Mouse (Mus musculus): ENCODE data around the gene Scp2. TPM values are rescaled to one million over a fixed set of nuclear protein-coding genes. Genes with fewer than 3 reads are reported as not detected.
"Not testable (repeated sequence)": the region's sequence is repeated elsewhere in the genome, so short reads cannot be mapped to it uniquely, and the experiment has no call there.

The Scp2 gene
- total RNA-seq, 2 experiments from 2014 or later = 73.0 to 79.6 TPM

DNA sequence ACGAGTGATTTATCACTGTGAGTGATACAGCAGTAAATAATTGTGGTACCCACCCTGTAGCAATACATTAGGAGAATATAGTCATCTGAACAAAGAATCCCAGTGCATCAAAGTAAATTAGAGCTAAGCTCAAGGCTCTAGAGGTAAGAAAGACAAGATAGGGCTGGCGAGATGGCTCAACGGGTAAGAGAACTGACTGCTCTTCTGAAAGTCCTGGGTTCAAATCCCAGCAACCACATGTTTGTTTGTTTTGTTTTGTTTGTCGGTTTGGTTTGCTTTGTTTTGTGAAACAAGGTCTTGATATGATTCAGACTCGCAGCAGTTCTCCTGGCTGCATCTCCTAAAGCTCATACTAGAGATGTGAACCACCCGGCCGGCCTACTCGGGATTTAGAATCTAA lies 27.3 kb downstream of the Scp2 start:
- DNase-seq (ENCODE audit: extremely low spot score in 1 of 2, low spot score in 2 of 2) = no peak
- intact Hi-C loops (cut with DNase I) = loop anchor here (5.0 kb wide), 1 partner anchor 180 kb away; no protein-coding TSS in a partner anchor

- intact Hi-C loops (cut with DNase I) = loop anchor here (5.0 kb wide), 1 partner anchor 179 kb away; no protein-coding TSS in a partner anchor
- no peak for DNase-seq (ENCODE audit: extremely low spot score in 1 of 2, low spot score in 2 of 2)
These were observed 28.3 kb downstream of the Scp2 start for GRCm38 (mm10) chr4:108116466-108116865.

DNA sequence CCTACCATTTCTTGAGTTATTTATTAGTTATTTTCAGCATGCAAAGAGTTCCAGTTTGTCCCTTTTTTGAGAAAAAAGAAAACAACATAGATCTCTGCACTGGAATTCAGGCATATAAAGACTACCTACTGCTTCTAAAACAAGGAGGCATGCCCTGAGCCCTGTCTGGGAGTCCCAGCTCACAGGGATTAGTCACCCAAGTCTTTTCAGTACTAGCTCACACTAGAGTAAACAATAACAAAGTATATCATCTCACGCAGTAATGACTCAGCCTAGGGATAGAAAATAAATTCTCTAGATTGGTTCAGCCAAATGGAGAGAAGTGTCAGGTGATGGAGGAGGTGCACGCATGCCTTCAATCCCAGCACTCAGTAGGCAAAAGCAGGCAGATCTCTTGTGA lies 34.1 kb downstream of the Scp2 start:
- DNase-seq (ENCODE audit: extremely low spot score in 1 of 2, low spot score in 2 of 2) = no peak
- intact Hi-C loops (cut with DNase I) = no loop called here

DNA sequence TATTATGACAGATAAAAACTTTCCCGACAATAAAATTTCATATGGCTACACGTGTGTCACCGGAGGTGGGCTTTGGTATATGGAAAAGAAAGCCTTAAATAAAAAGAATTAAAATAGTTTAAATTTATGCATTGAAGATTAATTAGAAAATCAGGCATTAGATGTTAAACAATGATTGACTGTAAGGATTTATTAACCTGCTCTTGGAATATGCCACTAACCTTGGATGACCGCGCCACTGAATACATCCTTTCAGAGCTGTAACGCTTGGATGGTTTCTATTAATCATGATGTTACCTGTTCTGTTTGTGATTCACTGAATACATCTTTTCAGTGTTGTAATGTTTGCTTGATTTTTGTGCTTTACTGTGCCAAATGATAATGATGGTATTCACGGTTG lies 35.1 kb downstream of the Scp2 start:
- DNase-seq (ENCODE audit: extremely low spot score in 1 of 2, low spot score in 2 of 2) = no peak
- intact Hi-C loops (cut with DNase I) = no loop called here

- no peak for DNase-seq (ENCODE audit: extremely low spot score in 1 of 2, low spot score in 2 of 2)
- intact Hi-C loops (cut with DNase I) = no loop called here
These were observed 48.5 kb downstream of the Scp2 start, which contains the start of gene Podn for GRCm38 (mm10) chr4:108096345-108096744. Gene Podn (minus strand): TSS chr4:108096445.

GRCm38 (mm10) chr4:108092741-108093397 lies 51.9 kb downstream of the Scp2 start:
- intact Hi-C loops (cut with DNase I) = no loop called here
- no peak for DNase-seq (ENCODE audit: extremely low spot score in 1 of 2, low spot score in 2 of 2)

GRCm38 (mm10) chr4:108083993-108084392 lies 60.8 kb downstream of the Scp2 start:
- intact Hi-C loops (cut with DNase I) = no loop called here
- DNase-seq (ENCODE audit: extremely low spot score in 1 of 2, low spot score in 2 of 2) = no peak

GRCm38 (mm10) chr4:108083032-108083735 lies 61.6 kb downstream of the Scp2 start:
- DNase-seq (ENCODE audit: extremely low spot score in 1 of 2, low spot score in 2 of 2) = no peak
- intact Hi-C loops (cut with DNase I) = no loop called here

- DNase-seq (ENCODE audit: extremely low spot score in 1 of 2, low spot score in 2 of 2) = no peak
- intact Hi-C loops (cut with DNase I) = no loop called here
These were observed 62.4 kb downstream of the Scp2 start for GRCm38 (mm10) chr4:108082401-108082806.

GRCm38 (mm10) chr4:108080876-108081275 lies 63.9 kb downstream of the Scp2 start:
- intact Hi-C loops (cut with DNase I) = no loop called here
- DNase-seq (ENCODE audit: extremely low spot score in 1 of 2, low spot score in 2 of 2) = no peak

GRCm38 (mm10) chr4:108079762-108080161 lies 65.0 kb downstream of the Scp2 start:
- no peak for DNase-seq (ENCODE audit: extremely low spot score in 1 of 2, low spot score in 2 of 2)
- intact Hi-C loops (cut with DNase I) = loop anchor here (10.0 kb wide), 1 partner anchor 145 kb away; no protein-coding TSS in a partner anchor

DNA sequence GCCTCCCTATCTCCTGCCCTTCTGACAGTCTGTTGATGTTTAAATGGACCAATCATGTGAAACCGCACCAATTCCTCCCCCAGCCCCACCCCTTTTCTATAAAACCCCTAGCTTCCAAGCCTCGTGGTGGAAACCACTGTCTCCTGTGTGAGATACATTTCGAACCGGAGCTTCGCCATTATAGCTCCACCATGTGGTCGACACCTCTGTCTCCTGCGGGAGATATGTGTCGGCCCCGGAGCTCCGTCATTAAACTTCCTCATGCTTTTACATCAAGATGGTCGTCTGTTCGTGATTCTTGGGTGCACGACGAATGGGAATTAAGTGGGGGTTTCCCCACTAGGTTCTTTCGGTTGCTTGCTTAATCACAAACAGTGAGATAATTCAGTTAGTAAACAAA lies 65.6 kb downstream of the Scp2 start:
- intact Hi-C loops (cut with DNase I) = loop anchor here (10.0 kb wide), 1 partner anchor 144 kb away; no protein-coding TSS in a partner anchor
- not testable (repeated sequence) for DNase-seq (ENCODE audit: extremely low spot score in 1 of 2, low spot score in 2 of 2)

GRCm38 (mm10) chr4:108077224-108077955 lies 67.4 kb downstream of the Scp2 start:
- DNase-seq (ENCODE audit: extremely low spot score in 1 of 2, low spot score in 2 of 2) = no peak

DNA sequence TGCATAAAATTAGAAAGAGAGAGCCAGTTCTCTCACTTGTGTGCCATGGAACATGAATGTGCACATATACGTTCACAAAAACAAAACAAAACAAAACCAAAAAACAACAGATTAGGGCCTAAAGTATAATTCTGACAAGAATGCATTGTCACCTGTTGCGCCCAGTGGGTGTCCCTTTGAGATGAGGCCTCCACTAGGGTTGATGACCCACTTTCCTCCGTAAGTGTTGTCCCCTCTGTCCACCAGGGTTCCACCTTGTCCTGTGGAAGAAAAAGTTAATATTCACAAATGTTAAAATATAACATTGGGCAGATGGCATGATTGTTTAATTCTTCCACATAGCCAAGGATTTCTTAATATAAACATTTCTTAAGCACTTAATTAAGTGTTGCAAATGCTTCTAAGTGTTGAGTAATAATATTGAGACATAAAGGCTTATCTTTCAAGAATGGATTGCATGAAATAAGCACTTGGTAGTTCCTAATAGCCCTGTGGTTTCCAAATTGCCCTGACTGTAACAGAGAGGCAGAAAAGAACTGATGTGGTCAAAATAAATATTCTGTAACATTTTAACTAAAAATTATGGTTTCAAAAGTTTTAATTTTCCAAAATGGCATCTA lies 70.5 kb downstream of the Scp2 start:
- no peak for DNase-seq (ENCODE audit: extremely low spot score in 1 of 2, low spot score in 2 of 2)
- intact Hi-C loops (cut with DNase I) = loop anchor here (10.0 kb wide), 1 partner anchor 140 kb away; no protein-coding TSS in a partner anchor

More at GRCm38 (mm10) chr4:108077224-108077955, 67.4 kb downstream of the Scp2 start:
- intact Hi-C loops (cut with DNase I) = loop anchor here (10.0 kb wide), 1 partner anchor 143 kb away; no protein-coding TSS in a partner anchor

- intact Hi-C loops (cut with DNase I) = loop anchor here (10.0 kb wide), 1 partner anchor 137 kb away; no protein-coding TSS in a partner anchor
- DNase-seq (ENCODE audit: extremely low spot score in 1 of 2, low spot score in 2 of 2) = no peak
These were observed 72.7 kb downstream of the Scp2 start for GRCm38 (mm10) chr4:108072086-108072485.

DNA sequence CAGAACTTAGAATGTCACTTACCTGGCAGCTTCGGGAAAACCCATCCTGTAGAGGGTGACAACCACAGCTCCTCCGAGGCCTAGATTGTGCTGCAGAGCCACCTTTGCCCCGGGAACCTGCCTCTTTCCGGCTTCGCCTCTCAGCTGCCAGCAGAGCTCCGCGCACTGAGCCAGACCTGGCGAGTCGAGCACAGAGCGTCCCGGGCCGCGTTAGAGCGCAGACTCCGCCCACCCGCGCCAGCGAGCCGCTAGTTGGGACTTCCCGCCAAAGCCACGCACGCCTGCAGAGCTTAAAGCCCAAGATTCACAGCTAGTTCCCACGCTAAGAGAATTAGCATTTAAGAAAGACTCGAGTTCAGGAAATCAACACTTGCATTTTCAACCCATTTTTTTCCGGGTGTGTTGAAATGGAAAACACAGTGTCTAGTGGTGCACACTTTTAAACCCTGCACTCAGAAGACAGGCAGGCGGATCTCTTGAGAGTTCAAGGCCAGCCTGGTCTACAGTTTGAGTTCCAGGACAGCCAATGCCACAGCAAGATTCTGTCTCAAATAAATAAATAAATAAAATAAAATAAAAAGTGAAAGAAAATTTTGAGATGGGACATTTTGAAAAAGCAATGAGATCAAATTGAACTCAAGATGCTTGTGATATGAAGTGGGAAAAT lies 73.4 kb downstream of the Scp2 start:
- intact Hi-C loops (cut with DNase I) = loop anchor here (10.0 kb wide), 1 partner anchor 137 kb away; no protein-coding TSS in a partner anchor
- DNase-seq (ENCODE audit: extremely low spot score in 1 of 2, low spot score in 2 of 2) = peak; percentile 89 to 97

- DNase-seq (ENCODE audit: extremely low spot score in 1 of 2, low spot score in 2 of 2) = no peak
- intact Hi-C loops (cut with DNase I) = loop anchor here (10.0 kb wide), 1 partner anchor 136 kb away; no protein-coding TSS in a partner anchor
These were observed 74.1 kb downstream of the Scp2 start for GRCm38 (mm10) chr4:108070723-108071122.

GRCm38 (mm10) chr4:108070286-108070685 lies 74.5 kb downstream of the Scp2 start:
- no peak for DNase-seq (ENCODE audit: extremely low spot score in 1 of 2, low spot score in 2 of 2)
- intact Hi-C loops (cut with DNase I) = loop anchor here (10.0 kb wide), 1 partner anchor 135 kb away; no protein-coding TSS in a partner anchor

All from left cerebral cortex, postnatal 10 days (tissue).